Mouse (Mus musculus) neural tube, embryonic 13.5 days (tissue): Measurements from ENCODE around the gene Patz1. TPM values are rescaled to one million over a fixed set of nuclear protein-coding genes. Genes with fewer than 3 reads are reported as not detected.

Experiments used
- ATAC-seq: fragments of 200-750 bp; cut with Nextera tagmentation; 2 replicates; pipeline ENCODE4 v1.8.0; 2017; ENCODE audit warnings: low read depth, mild to moderate bottlenecking, moderate TSS enrichment, moderate library complexity
- H3K27ac ChIP-seq: fragments of 300-500 bp; sonication (generic); replicated peaks from 2 replicates; pipeline ENCODE4 v1.5.1; 2015; ENCODE audit warnings: moderate library complexity, mild to moderate bottlenecking, inconsistent platforms
- H3K27me3 ChIP-seq: fragments of 300-500 bp; sonication (generic); 2 replicates; pipeline ENCODE4 v1.6.1; 2015; ENCODE audit warnings: mild to moderate bottlenecking, inconsistent platforms
- H3K36me3 ChIP-seq: fragments of 300-500 bp; sonication (generic); 2 replicates; pipeline ENCODE4 v1.6.1; 2015; ENCODE audit warnings: mild to moderate bottlenecking, inconsistent platforms
- H3K4me1 ChIP-seq: fragments of 300-500 bp; sonication (generic); replicated peaks from 2 replicates; pipeline ENCODE4 v1.6.1; 2015; ENCODE audit warnings: inconsistent platforms
- H3K4me2 ChIP-seq: fragments of 300-500 bp; sonication (generic); 2 replicates; pipeline ENCODE4 v1.6.1; 2015; ENCODE audit warnings: inconsistent platforms, mild to moderate bottlenecking, moderate library complexity
- H3K4me3 ChIP-seq: fragments of 300-500 bp; sonication (generic); 2 replicates; pipeline ENCODE4 v1.5.1; 2015; ENCODE audit warnings: mild to moderate bottlenecking, inconsistent platforms
- H3K9ac ChIP-seq: fragments of 300-500 bp; sonication (generic); 2 replicates; pipeline ENCODE4 v1.6.1; 2015; ENCODE audit warnings: moderate library complexity, mild to moderate bottlenecking, inconsistent platforms
- H3K9me3 ChIP-seq: fragments of 300-500 bp; sonication (generic); 2 replicates; pipeline ENCODE4 v1.6.1; 2016; ENCODE audit warnings: inconsistent platforms
- whole genome bisulfite sequencing: fragments of 180-500 bp; shearing (Covaris S2); methylation state at CpG from one replicate; pipeline ENCODE4 v1.1.7; 2015; 5-methylcytosine and 5-hydroxymethylcytosine counted together
- polyA plus RNA-seq: library from polyadenylated mRNA; unstranded; fragments of >200 nt; fragmentation: Nextera tagmentation; extraction: Ambion mirVana; gene quantifications from 2 replicates; pipeline ENCODE4 v1.2.1, GENCODE M21; 2015

Gene Patz1
- polyA plus RNA-seq, 1 experiment from 2014 or later = 69.6 TPM

DNA sequence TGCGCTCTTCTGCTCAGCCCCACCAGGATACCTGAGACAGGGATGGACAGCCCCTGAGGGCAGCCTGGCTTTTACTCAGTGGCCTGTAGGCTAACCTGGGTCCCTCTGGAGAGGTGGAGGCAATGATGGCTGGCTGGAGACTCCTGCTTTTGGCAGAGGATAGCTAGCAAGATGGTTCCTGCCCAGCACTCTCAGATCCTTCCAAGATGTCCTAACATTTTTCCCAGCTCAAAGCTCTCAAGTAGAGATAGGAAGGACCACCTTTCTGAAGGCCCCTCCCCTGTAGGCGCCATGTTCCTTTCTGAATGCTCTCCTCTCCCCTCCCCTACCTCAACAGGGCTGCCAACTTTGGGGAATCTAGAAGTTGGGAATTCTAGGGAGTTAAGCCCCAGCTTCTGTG lies 6.0 kb downstream of the Patz1 start:
- Histone ChIP-seq H3K36me3 (peaks cover 64% of the 10 kb centered on the region), H3K27me3 (no peaks in the 10 kb centered on the region), H3K4me2 (peak overlapping the region; percentile 98), H3K9me3 (no peaks in the 10 kb centered on the region), H3K4me1 (peaks cover 68% of the 10 kb centered on the region), H3K27ac (peak overlapping the region; percentile 38; the same call in 1 of the 2 replicates), H3K9ac (peak overlapping the region; percentile 98), H3K4me3 (peak overlapping the region; percentile 80)
- ATAC-seq = no peak
- WGBS = 94% methylated on average over 2 of the region's 2 CpGs

DNA sequence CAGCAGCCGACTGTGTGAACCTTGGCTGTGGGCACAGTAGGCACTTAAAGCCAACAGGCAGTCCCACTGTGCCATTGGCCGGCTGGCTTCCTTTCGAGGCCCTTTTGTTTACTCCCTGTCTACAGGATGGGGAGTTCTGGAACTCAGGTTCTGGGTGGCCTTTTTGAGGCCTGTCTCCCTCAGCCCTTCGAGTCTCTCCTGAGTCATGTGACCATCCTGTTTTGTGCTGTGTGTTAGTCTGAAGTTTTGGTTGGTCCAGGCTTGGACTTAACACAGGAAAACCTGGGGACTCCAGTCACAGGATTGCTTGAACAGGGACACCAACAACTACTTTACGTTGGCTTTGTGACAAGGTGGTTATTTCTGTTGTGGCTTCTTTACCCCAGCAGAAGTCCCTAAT lies 7.4 kb downstream of the Patz1 start:
- peak overlapping the region; percentile 44 for H3K9ac ChIP-seq

DNA sequence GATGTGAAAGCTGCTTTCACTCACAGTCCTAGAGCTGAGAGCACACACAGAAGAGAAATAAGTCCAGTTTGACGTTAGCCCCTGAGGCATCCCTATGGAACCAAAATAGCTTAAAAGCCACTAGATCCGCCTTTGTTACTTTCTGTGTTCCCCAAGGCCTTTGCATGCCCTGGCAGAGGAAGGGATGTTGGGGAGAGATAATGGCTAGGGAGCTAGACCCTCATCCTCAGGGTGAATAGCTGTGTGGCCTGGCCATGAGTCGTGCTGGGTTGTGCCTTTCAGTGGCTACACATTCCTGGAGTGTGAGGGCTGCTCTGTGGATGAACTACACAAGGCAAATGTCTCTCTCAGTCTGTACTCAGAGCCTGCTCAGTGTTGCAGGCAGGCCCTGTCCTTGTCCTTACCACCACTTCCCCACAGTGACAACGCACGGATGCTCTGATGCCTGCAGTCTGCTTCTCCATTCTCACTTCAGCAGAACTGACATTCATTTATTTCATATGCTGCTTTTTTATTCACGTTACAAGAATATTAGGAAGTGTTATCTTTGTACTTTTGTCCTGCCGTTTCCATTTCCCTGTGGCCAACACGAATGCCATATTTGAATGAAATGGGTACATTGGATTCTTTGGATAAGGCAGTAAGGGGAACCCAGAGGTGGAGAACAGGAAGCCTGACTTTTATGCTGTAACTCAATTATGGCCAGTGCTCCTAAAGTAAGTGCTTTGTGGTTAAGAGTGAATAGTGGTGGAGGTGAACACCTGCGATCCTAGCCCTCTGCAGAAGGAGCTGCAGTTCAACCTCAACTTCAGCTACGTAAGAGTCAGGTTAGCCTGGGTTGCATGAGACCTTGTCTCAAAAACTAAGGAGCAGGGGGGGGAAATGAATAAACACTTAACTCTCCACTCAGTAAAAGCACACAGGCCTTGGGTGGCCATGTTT lies 9.5 kb downstream of the Patz1 start:
- no peak for ATAC-seq
- no peaks in the 10 kb centered on the region for H3K9me3 ChIP-seq
- WGBS = 91% methylated on average over 10 of the region's 10 CpGs
- H3K27ac ChIP-seq = no peak overlapping the region
- no peak overlapping the region for H3K4me2 ChIP-seq
- peaks cover 48% of the 10 kb centered on the region for H3K4me1 ChIP-seq
- peaks cover 99% of the 10 kb centered on the region for H3K36me3 ChIP-seq
- H3K9ac ChIP-seq = peak overlapping the region; percentile 38; the same call in 1 of the 2 replicates
- no peaks in the 10 kb centered on the region for H3K27me3 ChIP-seq
- H3K4me3 ChIP-seq = no peak overlapping the region

More for the DNA sequence above, 7.4 kb downstream of the Patz1 start:
- ATAC-seq = no peak
- WGBS = 70% methylated on average over 5 of the region's 5 CpGs
- H3K9me3 ChIP-seq = no peaks in the 10 kb centered on the region
- peak overlapping the region; percentile 29 for H3K4me2 ChIP-seq
- H3K4me1 ChIP-seq = peaks cover 67% of the 10 kb centered on the region
- H3K27ac ChIP-seq = no peak overlapping the region
- no peaks in the 10 kb centered on the region for H3K27me3 ChIP-seq
- peaks cover 78% of the 10 kb centered on the region for H3K36me3 ChIP-seq
- H3K4me3 ChIP-seq = peak overlapping the region; percentile 4; the same call in 1 of the 2 replicates

DNA sequence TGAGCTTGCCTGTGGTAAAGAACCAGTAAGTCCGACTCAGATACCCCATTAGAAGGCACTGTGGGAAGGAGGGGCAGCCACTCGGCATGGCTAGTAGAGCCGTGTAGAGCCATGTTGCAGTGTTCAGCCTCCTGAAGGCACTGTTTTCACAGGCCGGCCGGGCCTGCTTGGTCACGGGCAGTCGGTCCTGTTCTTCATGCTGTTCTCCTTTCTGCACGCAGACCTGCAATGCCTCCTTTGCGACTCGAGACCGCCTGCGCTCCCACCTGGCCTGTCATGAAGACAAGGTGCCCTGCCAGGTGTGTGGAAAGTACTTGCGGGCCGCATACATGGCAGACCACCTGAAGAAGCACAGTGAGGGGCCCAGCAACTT lies 10.1 kb downstream of the Patz1 start:
- no peak overlapping the region for H3K4me3 ChIP-seq
- H3K4me2 ChIP-seq = no peak overlapping the region
- H3K27me3 ChIP-seq = no peaks in the 10 kb centered on the region
- peaks cover 41% of the 10 kb centered on the region for H3K4me1 ChIP-seq
- no peak overlapping the region for H3K27ac ChIP-seq
- H3K9ac ChIP-seq = no peak overlapping the region
- ATAC-seq = no peak
- no peaks in the 10 kb centered on the region for H3K9me3 ChIP-seq
- H3K36me3 ChIP-seq = peaks cover 100% of the 10 kb centered on the region
- WGBS = 92% methylated on average over 14 of the region's 14 CpGs

DNA sequence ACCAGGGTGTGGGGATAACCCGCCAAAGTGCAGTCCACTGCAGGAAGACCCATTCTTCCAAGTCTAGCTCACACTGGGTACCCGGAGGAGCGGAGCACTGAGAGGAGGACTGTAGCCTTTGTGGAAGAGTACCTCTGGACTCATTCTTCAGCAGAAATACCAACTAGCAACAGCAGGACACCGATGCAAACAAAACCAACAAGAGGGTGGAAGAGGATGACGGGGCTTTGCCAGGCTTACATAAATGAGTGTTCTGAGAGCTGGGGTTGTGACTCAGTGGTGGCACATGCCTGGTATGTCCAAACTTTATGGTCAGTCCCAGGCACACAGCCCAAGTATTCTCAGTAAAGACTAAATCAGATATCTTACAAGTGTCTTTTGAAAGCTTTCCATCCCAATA lies 12.4 kb downstream of the Patz1 start:
- Histone ChIP-seq H3K4me3 (no peak overlapping the region), H3K27me3 (no peaks in the 10 kb centered on the region)
- no peak for ATAC-seq

DNA sequence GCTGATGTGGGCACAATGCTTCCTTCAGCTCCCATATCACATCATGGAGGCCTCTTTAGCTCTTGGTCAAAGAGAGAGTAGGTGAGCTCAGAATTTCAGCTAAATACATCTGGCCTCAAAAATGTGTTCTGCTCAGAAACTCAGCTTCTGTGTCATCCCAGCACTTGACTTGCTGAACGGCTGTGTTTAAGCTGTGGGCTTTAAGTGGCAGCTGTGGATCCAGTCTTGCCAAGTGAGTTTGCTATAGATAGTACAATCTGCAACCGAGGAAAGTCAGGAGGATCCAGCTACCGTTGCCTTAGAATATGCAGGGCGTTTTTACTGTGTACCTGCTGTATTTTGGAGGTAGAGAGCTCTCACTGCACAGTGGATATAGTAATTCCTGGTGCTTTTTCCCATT lies 13.7 kb downstream of the Patz1 start:
- Histone ChIP-seq H3K4me2 (no peak overlapping the region), H3K9ac (no peak overlapping the region), H3K27me3 (no peaks in the 10 kb centered on the region), H3K4me1 (peaks cover 5% of the 10 kb centered on the region), H3K27ac (no peak overlapping the region), H3K9me3 (no peaks in the 10 kb centered on the region), H3K36me3 (peaks cover 100% of the 10 kb centered on the region), H3K4me3 (no peak overlapping the region)
- ATAC-seq = no peak
- WGBS = 94% methylated on average over 4 of the region's 4 CpGs

More for the DNA sequence above, 12.4 kb downstream of the Patz1 start:
- WGBS = 92% methylated on average over 5 of the region's 5 CpGs
- Histone ChIP-seq H3K4me1 (peaks cover 19% of the 10 kb centered on the region), H3K9me3 (no peaks in the 10 kb centered on the region), H3K27ac (no peak overlapping the region), H3K36me3 (peaks cover 100% of the 10 kb centered on the region), H3K4me2 (no peak overlapping the region), H3K9ac (no peak overlapping the region)

DNA sequence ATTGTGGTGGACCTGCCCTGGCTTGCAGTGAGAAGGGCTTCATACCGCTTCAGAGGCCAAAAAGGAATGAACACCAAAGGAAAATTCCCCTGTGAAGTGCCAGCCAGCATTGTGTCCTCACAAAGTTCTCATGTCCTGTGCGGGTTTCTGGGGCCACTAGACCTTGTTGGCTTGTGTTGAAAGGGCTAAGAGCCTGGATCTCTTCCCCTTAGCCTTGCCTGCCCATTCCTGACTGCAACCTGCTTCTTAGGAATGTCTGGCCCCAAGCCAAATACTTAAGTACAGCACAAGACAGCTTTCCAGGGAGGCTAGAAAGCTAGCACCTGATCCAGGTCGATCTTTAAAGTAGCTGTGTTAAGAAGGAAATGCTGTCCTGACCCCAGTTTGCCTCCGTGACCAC lies 14.1 kb downstream of the Patz1 start:
- WGBS = 90% methylated on average over 4 of the region's 4 CpGs
- Histone ChIP-seq H3K4me1 (peaks cover 1% of the 10 kb centered on the region), H3K4me3 (no peak overlapping the region), H3K9me3 (no peaks in the 10 kb centered on the region), H3K27ac (no peak overlapping the region), H3K27me3 (no peaks in the 10 kb centered on the region), H3K36me3 (peaks cover 100% of the 10 kb centered on the region), H3K9ac (no peak overlapping the region), H3K4me2 (no peak overlapping the region)
- no peak for ATAC-seq

DNA sequence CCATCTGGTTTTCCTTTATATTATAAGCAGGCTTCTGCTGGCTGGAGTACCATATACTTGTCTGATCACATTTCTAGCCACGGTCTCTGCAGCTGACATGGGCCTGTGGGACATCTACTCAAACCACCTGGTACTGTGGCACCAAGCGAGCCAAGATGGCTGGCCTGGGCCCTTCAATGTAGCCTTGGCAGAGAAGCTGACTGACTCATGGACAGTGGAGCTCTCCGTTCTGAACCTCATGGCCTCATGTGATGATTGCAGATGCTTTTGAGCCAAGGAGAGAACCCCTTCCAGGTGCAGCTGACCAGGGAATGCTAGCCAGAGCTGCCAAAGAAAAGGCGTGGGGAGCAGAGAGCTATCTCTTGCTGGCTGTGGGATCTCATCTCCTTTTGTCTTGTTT lies 17.1 kb downstream of the Patz1 start:
- H3K4me1 ChIP-seq = no peaks in the 10 kb centered on the region
- no peak overlapping the region for H3K4me2 ChIP-seq
- H3K9me3 ChIP-seq = no peaks in the 10 kb centered on the region
- ATAC-seq = no peak
- H3K4me3 ChIP-seq = no peak overlapping the region
- WGBS = 87% methylated on average over 4 of the region's 4 CpGs
- H3K27me3 ChIP-seq = no peaks in the 10 kb centered on the region
- H3K27ac ChIP-seq = no peak overlapping the region
- H3K36me3 ChIP-seq = peaks cover 100% of the 10 kb centered on the region
- H3K9ac ChIP-seq = no peak overlapping the region

DNA sequence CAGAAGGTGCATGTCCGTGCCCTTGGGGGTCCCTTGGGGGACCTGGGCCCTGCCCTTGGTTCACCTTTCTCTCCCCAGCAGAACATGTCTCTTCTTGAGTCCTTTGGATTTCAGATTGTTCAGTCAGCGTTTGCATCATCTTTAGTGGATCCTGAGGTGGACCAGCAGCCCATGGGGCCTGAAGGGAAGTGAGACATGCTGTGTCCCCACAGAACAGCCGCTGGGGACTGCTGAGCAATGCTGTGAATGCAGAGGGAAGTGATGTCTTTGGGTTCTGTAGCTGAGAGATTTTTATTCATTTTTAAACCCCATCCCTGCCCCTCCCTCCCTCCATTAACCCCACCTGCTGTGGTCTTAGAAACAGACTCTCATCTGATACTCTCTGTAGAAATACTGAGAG lies 19.2 kb downstream of the Patz1 start:
- peaks cover 98% of the 10 kb centered on the region for H3K36me3 ChIP-seq
- no peaks in the 10 kb centered on the region for H3K9me3 ChIP-seq
- no peaks in the 10 kb centered on the region for H3K4me1 ChIP-seq
- H3K4me2 ChIP-seq = no peak overlapping the region
- H3K27me3 ChIP-seq = no peaks in the 10 kb centered on the region
- H3K4me3 ChIP-seq = no peak overlapping the region
- no peak for ATAC-seq
- 97% methylated on average over 3 of the region's 3 CpGs for WGBS
- H3K9ac ChIP-seq = no peak overlapping the region
- no peak overlapping the region for H3K27ac ChIP-seq

DNA sequence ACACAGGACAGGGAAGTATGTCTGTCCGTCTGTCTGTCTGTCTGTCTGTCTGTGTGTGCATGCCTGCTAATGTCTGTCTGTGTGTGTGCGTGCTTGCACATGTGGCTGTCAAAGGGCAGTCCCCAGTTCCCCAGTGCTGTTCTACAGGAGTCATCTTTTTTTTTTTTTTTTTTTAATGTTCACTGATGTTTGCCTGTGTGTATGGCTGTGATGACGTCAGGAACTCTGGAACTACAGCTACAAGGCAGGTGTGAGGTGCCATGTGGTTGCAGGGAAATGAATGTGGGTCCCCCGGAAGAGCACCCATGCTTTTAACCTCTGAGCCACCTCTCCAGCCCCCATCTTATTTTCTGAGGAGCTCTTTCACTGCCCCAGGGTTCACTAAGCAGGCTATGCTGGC lies 21.2 kb downstream of the Patz1 start:
- Histone ChIP-seq H3K36me3 (peaks cover 81% of the 10 kb centered on the region), H3K4me3 (no peak overlapping the region), H3K4me1 (no peaks in the 10 kb centered on the region), H3K9me3 (no peaks in the 10 kb centered on the region), H3K27me3 (no peaks in the 10 kb centered on the region), H3K4me2 (no peak overlapping the region), H3K9ac (no peak overlapping the region), H3K27ac (no peak overlapping the region)
- ATAC-seq = no peak
- 93% methylated on average over 4 of the region's 4 CpGs for WGBS

DNA sequence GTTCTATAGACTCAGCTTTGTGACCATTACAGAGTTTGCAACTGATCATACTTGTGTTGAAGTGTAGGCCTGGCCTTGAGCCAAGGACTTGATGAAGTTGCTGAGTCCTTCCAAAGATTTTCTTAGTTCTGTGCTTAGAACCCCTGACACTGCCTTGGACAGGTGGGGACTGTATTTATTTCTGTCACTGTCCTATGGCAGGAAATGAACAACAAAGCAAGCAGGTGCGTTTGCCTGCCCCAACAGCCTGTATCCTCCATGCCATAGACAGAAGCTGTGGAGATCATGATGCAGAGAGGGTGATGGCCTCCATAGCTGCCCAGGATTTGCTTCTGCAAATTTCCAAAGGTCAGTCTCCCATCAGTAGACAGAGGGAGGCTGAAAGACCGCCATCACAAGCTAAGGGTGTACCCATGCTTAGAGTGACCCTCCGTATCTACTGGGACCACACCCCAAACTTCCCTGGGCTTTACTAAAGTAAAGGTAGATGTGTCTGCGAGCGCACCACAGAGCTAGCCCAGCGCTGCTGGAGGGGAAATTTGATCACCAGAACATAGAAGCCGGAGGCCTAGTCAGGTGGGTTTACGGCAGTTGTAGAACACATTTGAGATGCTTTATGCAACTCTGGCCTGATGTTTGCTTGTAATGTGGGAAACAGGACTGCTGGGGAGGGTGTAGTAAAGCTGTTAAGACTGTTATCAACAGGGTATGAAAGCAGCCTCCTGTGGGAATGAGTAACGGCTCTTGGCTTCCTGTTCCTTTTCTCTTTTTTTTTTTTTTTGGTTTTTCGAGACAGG lies 22.3 kb downstream of the Patz1 start:
- 92% methylated on average over 9 of the region's 10 CpGs for WGBS
- H3K36me3 ChIP-seq = peaks cover 70% of the 10 kb centered on the region
- ATAC-seq = no peak

DNA sequence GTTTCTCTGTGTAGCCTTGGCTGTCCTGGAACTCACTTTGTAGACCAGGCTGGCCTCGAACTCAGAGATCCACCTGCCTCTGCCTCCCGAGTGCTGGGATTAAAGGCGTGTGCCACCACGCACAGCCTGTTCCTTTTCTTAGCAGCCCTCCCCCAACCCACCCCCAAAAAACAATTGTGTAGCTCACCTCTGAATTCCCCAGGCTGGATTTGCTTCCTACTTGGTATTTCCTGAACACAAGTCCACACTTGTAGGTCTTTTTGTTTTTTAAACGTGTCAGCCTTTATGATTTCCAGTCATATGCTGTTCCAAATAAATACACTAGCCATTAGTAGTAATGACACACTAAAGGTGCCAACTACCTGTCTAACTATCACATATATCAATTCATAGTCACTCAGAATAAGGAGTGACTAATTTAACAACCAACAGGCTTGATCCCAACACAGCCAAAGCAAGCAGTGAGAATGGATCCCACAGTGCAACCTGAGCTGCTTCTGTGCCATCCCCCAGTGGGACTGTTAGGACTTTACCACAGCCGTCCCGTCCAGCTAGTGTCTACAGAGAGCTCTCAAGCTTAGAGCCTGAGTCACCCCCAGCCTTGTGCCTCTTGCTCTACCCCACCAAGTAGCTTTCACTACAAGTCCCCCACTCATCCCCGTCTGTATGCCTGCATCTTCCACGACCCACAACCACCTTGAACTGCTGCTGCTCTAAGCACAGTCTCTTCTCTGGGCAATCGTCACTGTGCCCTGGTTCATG lies 23.1 kb downstream of the Patz1 start:
- Histone ChIP-seq H3K27me3 (no peaks in the 10 kb centered on the region), H3K4me2 (no peak overlapping the region), H3K9me3 (no peaks in the 10 kb centered on the region), H3K4me1 (no peaks in the 10 kb centered on the region), H3K36me3 (peaks cover 63% of the 10 kb centered on the region), H3K27ac (no peak overlapping the region), H3K4me3 (no peak overlapping the region), H3K9ac (no peak overlapping the region)
- no peak for ATAC-seq
- 88% methylated on average over 10 of the region's 10 CpGs for WGBS

More for the DNA sequence above, 22.3 kb downstream of the Patz1 start:
- Histone ChIP-seq H3K9me3 (no peaks in the 10 kb centered on the region), H3K9ac (no peak overlapping the region), H3K4me3 (no peak overlapping the region), H3K27ac (no peak overlapping the region), H3K4me2 (no peak overlapping the region), H3K4me1 (no peaks in the 10 kb centered on the region), H3K27me3 (no peaks in the 10 kb centered on the region)
